Mouse (Mus musculus) gastrocnemius, adult 8-10 months (tissue): ENCODE data around the gene Tbc1d16. TPM values are rescaled to one million over a fixed set of nuclear protein-coding genes. Genes with fewer than 3 reads are reported as not detected.

Experiments used
- DNase-seq, 2 experiments: peaks; one replicate each; pipeline ENCODE4 v3.0.0; 2022; ENCODE audit warnings: low spot score in 2 of 2
- total RNA-seq, 4 experiments: library from RNA; stranded (reverse); gene quantifications; 2 replicates each; pipeline ENCODE4 v1.2.4; 2022

Tbc1d16 gene
- total RNA-seq, 4 experiments from 2014 or later: 31.6 to 45.5 (median 40.5) TPM

DNA sequence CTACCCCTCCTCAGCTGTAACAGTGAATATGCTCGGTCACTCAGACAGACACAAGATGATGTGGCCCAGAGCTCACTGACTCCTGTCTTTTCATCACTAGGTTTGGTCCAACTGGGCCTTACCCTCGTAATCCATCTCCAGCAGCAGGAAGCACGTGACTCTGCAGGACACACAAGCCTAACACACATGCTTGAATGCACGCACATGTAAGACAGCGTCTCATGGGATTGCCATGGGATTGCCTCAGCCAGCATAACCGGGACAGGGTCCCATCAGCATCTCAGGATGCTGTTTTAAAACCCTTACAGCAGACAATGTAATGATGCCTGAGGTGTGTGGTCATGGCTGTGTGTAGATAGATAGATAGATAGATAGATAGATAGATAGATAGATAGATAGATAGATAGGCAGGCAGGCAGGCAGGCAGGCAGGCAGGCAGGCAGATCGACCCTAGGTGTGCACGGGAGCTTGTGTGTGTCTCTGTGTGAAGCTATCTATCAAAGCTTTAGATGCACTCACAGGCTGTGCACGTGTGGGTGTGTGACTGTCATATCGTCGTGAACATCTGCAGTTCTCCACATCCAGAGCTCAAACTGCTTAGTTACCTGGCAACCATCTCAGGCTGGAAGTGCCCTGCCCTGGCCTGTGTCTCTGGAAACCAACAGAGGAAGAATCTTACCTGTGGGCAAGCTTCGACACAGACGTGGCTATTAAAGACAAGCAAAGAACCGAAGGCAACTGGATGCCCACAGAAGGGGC lies 47.3 kb downstream of the Tbc1d16 start:
- no peak for DNase-seq

GRCm38 (mm10) chr11:119178317-119178716 lies 50.0 kb downstream of the Tbc1d16 start:
- no peak for DNase-seq

- no peak for DNase-seq
These were observed 51.7 kb downstream of the Tbc1d16 start for GRCm38 (mm10) chr11:119176389-119177179.

GRCm38 (mm10) chr11:119171588-119171987 lies 56.7 kb downstream of the Tbc1d16 start:
- no peak for DNase-seq

GRCm38 (mm10) chr11:119168851-119169250 lies 59.4 kb downstream of the Tbc1d16 start:
- no peak for DNase-seq

DNA sequence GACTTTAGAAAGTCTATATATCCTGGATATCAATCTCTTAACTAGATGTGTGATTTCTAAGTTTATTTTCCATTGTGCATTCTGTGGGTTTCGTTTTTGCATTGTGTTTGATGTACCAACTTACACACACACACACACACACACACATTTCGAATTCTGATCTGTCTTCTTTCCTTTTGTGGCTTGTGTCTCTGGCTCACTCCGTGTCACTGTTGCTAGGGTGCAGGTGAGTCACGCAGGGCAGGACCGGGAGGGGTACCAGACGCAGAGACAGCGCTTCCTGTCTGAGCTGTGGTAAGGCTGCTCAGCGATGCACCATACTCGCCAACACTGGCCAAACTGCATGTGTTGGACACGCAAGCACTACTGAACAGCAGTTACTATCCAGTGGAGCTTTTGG lies 62.3 kb downstream of the Tbc1d16 start:
- no peak for DNase-seq

GRCm38 (mm10) chr11:119164375-119164774 lies 63.9 kb downstream of the Tbc1d16 start:
- no peak for DNase-seq

DNA sequence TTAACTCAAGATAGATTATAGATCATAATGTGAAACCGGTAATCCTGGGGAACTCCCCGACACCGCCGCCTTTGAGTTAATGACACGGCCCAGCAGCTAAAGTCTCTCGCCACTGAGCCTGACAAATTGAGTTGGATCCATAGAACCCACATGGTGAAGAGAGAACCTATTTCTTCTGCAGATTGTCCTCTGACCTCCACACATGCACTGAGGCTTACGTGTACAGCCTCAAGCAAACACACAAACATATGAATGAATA lies 64.6 kb downstream of the Tbc1d16 start:
- no peak for DNase-seq

DNA sequence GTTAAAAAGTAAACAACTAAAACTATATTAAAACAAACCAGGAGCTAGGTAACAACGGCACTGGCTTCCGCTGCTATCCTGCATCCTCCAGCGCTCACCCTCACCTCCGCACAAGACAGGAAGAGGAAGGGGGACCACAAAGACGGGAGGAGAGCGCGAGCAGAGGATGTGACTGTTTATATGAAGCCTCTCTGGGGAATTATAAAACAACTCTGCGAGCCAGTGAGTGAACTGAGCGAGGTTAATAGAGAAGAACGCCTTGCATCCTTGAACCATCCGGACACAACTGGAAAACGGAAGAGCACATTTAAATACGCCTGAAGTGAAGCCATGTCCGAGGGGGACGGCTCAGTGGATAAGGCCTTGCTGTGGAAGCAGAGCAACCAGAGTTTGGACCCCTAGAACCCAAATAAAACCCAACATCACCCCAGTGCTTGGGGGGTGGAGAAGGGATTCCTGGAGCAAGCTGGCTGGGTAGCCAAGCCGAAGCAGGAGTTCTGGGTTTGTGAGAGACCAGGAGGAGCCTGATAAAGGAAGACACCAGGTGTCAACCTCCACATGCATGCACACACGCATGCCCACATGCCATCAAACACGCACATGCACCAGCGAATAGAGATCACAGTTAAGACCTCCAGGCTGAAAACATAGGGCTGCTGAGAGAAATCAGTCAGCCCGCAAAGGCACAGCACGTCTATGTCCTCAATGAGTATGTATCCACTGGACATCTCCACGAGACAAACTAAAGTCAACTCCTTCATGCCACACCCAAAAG lies 65.2 kb downstream of the Tbc1d16 start:
- no peak for DNase-seq

DNA sequence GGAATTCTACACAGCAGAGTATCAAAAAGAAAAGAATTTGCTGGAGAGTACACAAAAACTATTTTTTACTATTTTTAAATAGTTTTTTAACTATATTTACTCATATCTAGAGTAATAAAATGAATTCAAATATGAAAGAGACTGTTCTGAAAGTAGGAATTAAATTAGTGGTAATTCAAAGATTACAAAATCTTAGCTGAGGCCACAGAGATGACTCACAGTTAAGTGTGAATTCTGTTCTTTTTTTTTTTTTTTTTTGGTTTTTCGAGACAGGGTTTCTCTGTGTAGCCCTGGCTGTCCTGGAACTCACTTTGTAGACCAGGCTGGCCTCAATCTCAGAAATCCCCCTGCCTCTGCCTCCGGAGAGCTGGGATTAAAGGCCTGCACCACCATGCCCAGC lies 66.6 kb downstream of the Tbc1d16 start:
- no peak for DNase-seq

DNA sequence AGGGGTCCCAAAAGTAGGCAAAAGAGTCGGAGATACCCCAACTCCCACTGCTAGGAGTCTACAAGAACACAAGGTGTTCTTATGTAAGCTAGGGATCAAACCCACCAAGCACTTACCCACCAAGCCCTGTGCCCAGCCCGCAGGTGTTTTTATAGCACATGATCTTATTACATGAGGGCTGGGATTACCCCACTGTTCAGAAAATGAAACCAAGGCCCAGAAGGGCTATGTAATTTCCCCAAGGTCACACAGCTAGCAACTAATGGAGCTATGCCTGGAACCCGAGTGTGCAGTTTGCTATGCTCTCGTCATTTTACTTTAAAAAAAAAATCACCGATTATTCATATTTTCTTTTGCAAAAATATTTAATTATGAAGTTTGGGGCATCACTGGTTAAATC lies 68.2 kb downstream of the Tbc1d16 start:
- no peak for DNase-seq

DNA sequence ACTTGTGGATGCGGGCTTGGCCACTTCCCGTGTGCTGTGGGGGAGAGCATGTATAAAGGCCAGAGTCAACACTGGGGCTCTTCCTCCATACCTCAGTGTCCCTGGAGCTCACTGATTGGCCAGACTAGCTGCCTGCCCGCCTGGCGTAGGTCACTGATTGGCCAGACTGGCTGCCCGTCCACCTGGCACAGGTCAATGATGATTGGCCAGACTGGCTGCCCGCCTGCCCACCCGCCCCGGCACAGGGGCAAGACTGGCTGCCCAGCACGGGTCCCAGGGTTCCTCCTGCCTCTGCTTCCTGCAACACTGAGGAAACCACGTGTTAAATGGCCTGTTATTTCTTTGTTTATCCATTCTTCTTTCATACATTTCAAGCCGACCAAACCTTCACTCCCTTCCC lies 68.8 kb downstream of the Tbc1d16 start:
- DNase-seq: peak in 1 of 2 experiments; percentile 24

DNA sequence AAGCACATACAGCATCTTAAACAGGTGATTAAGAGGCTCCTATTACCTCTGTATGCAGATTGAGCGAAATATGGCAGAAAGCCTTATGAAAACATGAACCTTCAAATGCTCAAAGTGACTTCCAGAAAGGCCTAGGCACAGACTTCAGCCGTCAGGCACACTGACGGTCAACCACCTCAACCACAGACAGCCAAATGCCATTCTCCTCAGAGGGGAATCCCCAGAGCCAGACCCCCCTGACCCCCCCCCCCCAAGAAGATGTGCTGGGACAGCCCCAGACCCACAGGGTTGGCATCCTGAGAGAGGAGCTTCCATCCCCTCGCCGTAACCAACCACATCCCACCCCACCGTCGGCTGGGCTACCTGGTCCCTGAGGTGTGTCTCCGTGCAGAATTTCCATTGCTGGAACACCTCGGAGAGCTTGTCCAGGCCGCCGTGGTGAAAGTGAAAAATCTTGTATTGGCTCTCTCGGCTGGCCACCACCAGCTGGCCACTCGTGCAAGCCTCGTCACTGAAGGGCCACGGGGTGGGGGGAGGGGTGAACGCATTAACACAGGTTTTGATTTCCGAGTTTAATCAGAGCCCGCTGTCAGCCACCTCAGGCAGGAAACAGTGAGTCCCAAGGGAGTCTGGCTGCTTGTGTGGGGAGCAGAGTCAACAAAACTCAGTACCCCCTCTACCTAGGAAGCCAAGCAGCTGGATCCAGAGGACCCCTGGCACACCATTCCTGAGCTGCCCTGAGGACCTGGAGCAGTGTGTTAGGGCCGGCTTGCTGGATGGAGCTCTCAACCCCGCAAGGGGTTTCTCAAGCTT lies 70.7 kb downstream of the Tbc1d16 start:
- no peak for DNase-seq

DNA sequence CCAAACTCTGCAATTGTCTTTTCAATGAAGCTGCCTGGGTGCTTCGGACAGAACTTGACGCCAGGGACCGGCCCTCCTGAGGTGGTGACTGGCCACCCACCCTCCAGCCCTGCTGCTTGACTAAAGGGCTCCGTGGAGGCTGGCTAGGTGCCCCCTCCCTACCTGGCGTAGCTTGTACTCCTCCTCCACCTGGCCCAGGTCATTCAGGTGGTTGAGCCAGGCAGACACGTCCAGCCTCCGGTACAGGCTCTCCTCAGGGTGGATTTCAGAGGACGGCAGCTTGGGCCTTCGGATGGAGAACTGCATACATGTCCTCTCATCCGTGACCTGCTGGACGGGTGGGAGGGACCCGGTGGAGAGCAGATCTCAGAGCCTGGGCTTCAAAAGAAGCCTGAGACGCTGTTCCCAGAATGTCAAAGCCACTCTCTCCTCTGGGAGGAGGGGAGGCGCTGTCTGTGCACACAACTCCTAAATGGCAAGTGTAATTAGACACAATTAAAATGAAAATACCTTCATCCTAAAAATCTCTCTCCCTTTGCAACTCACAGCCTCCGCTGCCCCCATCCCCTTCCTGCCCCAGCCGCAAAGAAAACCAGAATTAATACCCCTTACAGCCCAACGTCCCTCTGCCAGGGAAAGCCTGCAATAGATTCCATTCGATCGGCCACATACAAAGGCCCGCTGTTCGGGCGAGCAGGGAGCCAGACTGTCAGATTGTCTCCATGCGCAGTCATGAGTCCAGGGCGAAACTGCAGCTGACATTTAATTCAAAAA lies 71.6 kb downstream of the Tbc1d16 start:
- no peak for DNase-seq

DNA sequence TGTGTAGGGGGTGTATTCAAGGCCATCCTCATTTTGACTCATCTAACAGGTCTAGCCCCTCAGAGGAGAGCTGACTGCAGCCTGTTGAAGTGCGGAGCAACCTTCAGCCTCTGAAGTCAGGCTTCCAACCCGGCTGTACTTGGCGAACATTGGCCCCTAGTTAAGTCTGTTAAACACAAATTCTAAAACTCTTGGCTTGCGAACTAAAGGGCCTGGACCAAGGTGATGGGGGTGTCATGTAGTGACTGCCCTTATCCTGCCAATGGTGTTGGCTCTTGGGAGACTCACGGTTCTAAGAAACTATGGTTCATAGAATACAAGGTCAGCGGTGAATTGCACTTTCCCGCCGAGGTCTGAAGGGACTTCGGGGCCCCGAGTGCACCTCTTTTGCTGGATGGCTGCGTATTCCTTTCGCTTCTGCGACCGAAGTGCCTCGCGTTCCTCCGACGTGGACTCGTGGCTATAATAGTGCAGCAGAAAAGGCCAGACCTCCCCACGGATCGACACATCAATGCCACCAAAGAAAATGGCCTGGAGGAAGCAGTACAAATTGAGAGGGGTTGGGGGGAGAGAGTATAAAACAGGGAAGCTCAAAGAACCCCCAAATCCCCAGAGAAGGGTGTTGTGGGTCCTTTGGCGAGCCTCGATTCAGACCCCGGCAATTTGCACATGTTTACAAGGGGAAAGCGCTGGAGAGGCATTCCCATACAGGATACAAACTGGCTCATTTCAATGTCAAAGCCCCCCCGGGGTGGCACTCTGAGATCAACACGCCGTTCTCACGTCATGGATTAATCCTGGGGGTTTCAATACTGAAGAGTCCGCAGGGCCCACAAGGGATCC lies 72.4 kb downstream of the Tbc1d16 start:
- DNase-seq: no peak

DNA sequence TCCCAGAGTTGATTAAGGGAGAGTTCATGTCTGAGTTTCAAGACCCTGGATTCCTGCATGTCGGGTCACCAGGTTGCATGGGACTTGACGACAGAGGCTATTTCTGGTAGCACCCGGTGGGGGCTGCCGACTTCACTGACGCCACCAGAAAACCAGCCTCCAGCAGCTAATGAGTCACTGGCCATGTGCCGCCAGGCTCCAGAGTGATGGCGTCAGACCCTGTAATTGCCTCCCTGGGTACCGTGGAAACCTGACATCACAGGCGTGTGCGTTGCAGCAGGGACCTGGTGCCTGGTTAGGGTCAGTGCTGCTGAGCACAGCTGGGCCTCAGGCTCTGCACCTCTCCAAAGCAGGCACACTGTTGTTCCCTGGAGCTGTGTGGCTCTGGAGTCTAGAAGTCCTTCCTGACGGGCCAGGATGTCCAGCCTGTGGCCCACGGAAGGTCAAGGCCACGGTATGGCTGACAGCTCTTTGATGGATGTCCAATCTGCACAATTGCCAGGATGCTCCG lies 75.9 kb downstream of the Tbc1d16 start:
- no peak for DNase-seq

- DNase-seq: no peak
These were observed 77.2 kb downstream of the Tbc1d16 start for GRCm38 (mm10) chr11:119151073-119151607.

DNA sequence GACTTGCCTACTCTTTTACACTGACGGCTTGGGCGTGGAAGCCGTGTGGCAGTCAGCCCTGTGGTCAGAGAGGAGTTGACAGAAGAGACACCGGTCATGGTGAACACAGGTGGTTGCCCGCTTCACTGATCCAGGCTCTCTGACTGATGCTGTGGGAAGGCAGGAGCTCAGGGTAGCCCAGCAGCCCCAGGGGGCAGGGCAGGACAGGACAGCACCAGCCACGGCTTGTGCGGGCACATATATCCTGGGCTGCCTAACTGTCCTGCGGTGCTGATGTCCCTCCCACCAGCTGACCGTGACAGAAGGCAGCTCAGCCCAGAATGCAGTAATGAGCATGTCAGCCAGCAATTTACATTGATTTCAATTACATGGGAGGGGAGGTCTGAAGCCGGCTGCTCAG lies 77.9 kb downstream of the Tbc1d16 start:
- DNase-seq: no peak

DNA sequence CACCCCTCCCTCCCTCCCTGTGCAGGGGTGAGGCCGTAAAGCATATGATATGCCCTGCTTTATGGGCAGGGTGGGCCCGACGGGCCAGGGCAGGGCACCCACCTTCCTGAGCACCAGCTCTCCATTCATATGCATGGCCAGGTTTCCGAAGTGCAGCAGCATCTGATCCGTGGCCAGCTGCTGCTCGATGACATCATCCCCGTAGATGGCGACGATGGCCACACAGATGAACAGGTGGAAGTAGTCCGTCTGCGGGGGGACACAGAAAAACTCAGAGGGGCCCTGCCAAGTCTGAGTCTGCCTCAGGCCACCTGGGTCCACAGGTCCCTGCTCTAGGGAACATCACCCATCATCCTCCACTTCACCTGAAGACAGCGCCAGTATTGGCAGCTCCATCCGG lies 79.5 kb downstream of the Tbc1d16 start:
- DNase-seq: no peak
